Mouse (Mus musculus) embryonic facial prominence, embryonic 10.5 days (tissue): Measurements from ENCODE around the gene Oip5. TPM values are rescaled to one million over a fixed set of nuclear protein-coding genes. Genes with fewer than 3 reads are reported as not detected.

Source experiments
- DNase-seq: peaks from one replicate; pipeline ENCODE4 v3.0.0-alpha.2; 2017; ENCODE audit warnings: low spot score
- H3K27ac ChIP-seq: fragments of 300-500 bp; sonication (generic); replicated peaks from 2 replicates; pipeline ENCODE4 v1.5.1; 2016; ENCODE audit warnings: mild to moderate bottlenecking
- H3K27me3 ChIP-seq: fragments of 300-500 bp; sonication (generic); replicated peaks from 2 replicates; pipeline ENCODE4 v1.6.1; 2016; ENCODE audit warnings: low read depth, mild to moderate bottlenecking; ENCODE audit not compliant: poor library complexity, severe bottlenecking
- H3K36me3 ChIP-seq: fragments of 300-500 bp; sonication (generic); replicated peaks from 2 replicates; pipeline ENCODE4 v1.6.1; 2016; ENCODE audit warnings: mild to moderate bottlenecking, moderate library complexity
- H3K4me1 ChIP-seq: fragments of 300-500 bp; sonication (generic); 2 replicates; pipeline ENCODE4 v1.6.1; 2016
- H3K4me3 ChIP-seq: fragments of 300-500 bp; sonication (generic); 2 replicates; pipeline ENCODE4 v1.5.1; 2016; ENCODE audit warnings: mild to moderate bottlenecking, moderate library complexity
- H3K9me3 ChIP-seq: fragments of 300-500 bp; sonication (generic); 2 replicates; pipeline ENCODE4 v1.6.1; 2016; ENCODE audit warnings: mild to moderate bottlenecking
- WGBS: fragments of 180-500 bp; shearing (Covaris S2); methylation state at CpG from one replicate; pipeline ENCODE4 v1.1.7; 2016; 5-methylcytosine and 5-hydroxymethylcytosine counted together
- polyA plus RNA-seq: library from polyadenylated mRNA; unstranded; fragments of >200 nt; fragmentation: Nextera tagmentation; extraction: Ambion mirVana; gene quantifications from 2 replicates; pipeline ENCODE4 v1.2.1, GENCODE M21; 2016

Gene Oip5
- polyA plus RNA-seq, 1 experiment from 2014 or later: 40.9 TPM

- H3K9me3 ChIP-seq: no peaks in the 10 kb centered on the region
- H3K27me3 ChIP-seq: no peaks in the 10 kb centered on the region
- no peaks in the 10 kb centered on the region for H3K4me1 ChIP-seq
- H3K4me3 ChIP-seq: no peak overlapping the region
- no peak overlapping the region for H3K27ac ChIP-seq
- peaks cover 31% of the 10 kb centered on the region for H3K36me3 ChIP-seq
- DNase-seq: no peak
- 94% methylated on average over 1 of the region's 1 CpGs for WGBS
Measured at GRCm38 (mm10) chr2:119572471-119572870, 45.8 kb downstream of the Oip5 start.

- H3K4me1 ChIP-seq: no peaks in the 10 kb centered on the region
- H3K9me3 ChIP-seq: no peaks in the 10 kb centered on the region
- no peak overlapping the region for H3K4me3 ChIP-seq
- WGBS: 92% methylated on average over 7 of the region's 7 CpGs
- DNase-seq: no peak
- H3K36me3 ChIP-seq: peaks cover 25% of the 10 kb centered on the region; the same call in 1 of the 2 replicates
- H3K27ac ChIP-seq: no peak overlapping the region
- H3K27me3 ChIP-seq: no peaks in the 10 kb centered on the region
Measured at GRCm38 (mm10) chr2:119566182-119566855, 52.0 kb downstream of the Oip5 start.

- Histone ChIP-seq H3K27me3 (no peaks in the 10 kb centered on the region), H3K27ac (no peak overlapping the region), H3K4me3 (no peak overlapping the region), H3K36me3 (peaks cover 25% of the 10 kb centered on the region; the same call in 1 of the 2 replicates), H3K9me3 (no peaks in the 10 kb centered on the region), H3K4me1 (no peaks in the 10 kb centered on the region)
- DNase-seq: no peak
- 92% methylated on average over 4 of the region's 4 CpGs for WGBS
Measured at GRCm38 (mm10) chr2:119565284-119565683, 53.0 kb downstream of the Oip5 start.

GRCm38 (mm10) chr2:119561794-119562193, 56.5 kb downstream of the Oip5 start:
- Histone ChIP-seq H3K4me1 (peaks cover 8% of the 10 kb centered on the region), H3K36me3 (peaks cover 21% of the 10 kb centered on the region; the same call in 1 of the 2 replicates), H3K27ac (no peak overlapping the region), H3K4me3 (no peak overlapping the region), H3K9me3 (no peaks in the 10 kb centered on the region), H3K27me3 (no peaks in the 10 kb centered on the region)
- 86% methylated on average over 3 of the region's 3 CpGs for WGBS
- DNase-seq: no peak

Other genes with a start within 250 kb of the Oip5 start
- 3.5 and 4.3 TPM in 2 replicates for gene Ino80, start 140.8 kb downstream of the Oip5 start, polyA plus RNA-seq
- 0.65 and 0.68 TPM in 2 replicates for gene Exd1, start 70.8 kb downstream of the Oip5 start, polyA plus RNA-seq
- gene Chp1, start 70.8 kb downstream of the Oip5 start, polyA plus RNA-seq: 53.3 and 53.6 TPM in 2 replicates
- 74.6 and 76.1 TPM in 2 replicates for gene Nusap1, start 171 bp downstream of the Oip5 start, polyA plus RNA-seq
- gene Ndufaf1, start 44.4 kb upstream of the Oip5 start, polyA plus RNA-seq: 49.7 and 49.8 TPM in 2 replicates
- gene Rtf1, start 56.6 kb upstream of the Oip5 start, polyA plus RNA-seq: 61.1 and 63.7 TPM in 2 replicates
- 0.79 and 0.89 TPM in 2 replicates for gene Itpka, start 123.9 kb upstream of the Oip5 start, polyA plus RNA-seq
- gene Ltk, start 142.0 kb upstream of the Oip5 start, polyA plus RNA-seq: not detected in 2 replicates
- 40.6 and 41.1 TPM in 2 replicates for gene Rpap1, start 169.1 kb upstream of the Oip5 start, polyA plus RNA-seq
- 19.3 and 22.5 TPM in 2 replicates for gene Tyro3, start 179.3 kb upstream of the Oip5 start, polyA plus RNA-seq